Mouse (Mus musculus): ENCODE data around the gene Zfp759. TPM values are rescaled to one million over a fixed set of nuclear protein-coding genes. Genes with fewer than 3 reads are reported as not detected.

The Zfp759 gene
- polyA plus RNA-seq, 1 experiment from 2014 or later, result 3.9 TPM

DNA sequence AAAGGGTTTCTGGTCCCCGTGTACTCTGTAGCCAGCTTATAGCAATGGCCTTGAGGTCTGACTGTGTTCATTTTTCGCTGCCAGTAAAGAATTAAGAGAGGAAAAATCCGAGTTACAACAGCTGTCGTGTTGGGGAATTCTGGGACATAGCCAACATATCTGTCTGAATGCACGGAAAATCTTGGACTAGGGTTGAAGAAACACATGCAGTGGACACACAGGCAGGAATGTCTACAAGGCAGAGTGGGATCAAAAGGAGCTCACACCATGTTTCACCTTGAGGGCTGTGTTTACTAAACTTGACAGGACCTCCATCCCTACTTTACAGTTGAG, 52.2 kb downstream of the Zfp759 start:
- no peaks in the 10 kb centered on the region for H3K36me3 ChIP-seq (ENCODE audit: control insufficient read depth, insufficient read depth, low read length)
- 29% methylated on average over 5 of the region's 5 CpGs for WGBS
- ATAC-seq (no peak), DNase-seq (ENCODE audit: low spot score) (no peak)
- H3K27me3 ChIP-seq (replicated peaks; ENCODE audit: control insufficient read depth, insufficient read depth, low read length), result no peaks in the 10 kb centered on the region
- H3K4me3 ChIP-seq (ENCODE audit: low read depth, low read length), result peak overlapping the region; percentile 48
- peak overlapping the region; percentile 70 for H3K9ac ChIP-seq (ENCODE audit: low read length)
- no peaks in the 10 kb centered on the region for H3K4me1 ChIP-seq (ENCODE audit: control insufficient read depth, insufficient read depth, low read length)
- no peaks in the 10 kb centered on the region for H3K9me3 ChIP-seq (replicated peaks; ENCODE audit: control insufficient read depth, low read length)
- no peak overlapping the region for H3K27ac ChIP-seq (ENCODE audit: low read depth, low read length)
- H3K4me2 ChIP-seq (ENCODE audit: low read length), result peak overlapping the region; percentile 53

Other genes starting within 250 kb of the Zfp759 start
- 2.4 and 3.0 TPM in 2 replicates for gene Gm10767, start 216.7 kb upstream of the Zfp759 start, polyA plus RNA-seq (2014; fragmentation: Nextera tagmentation; extraction: Ambion mirVana)
- gene Zfp712, start 60.5 kb upstream of the Zfp759 start, polyA plus RNA-seq (2014; fragmentation: Nextera tagmentation; extraction: Ambion mirVana), result 9.6 and 10.1 TPM in 2 replicates
- 13.7 and 14.2 TPM in 2 replicates for gene Zfp708, start 23.7 kb upstream of the Zfp759 start, polyA plus RNA-seq (2014; fragmentation: Nextera tagmentation; extraction: Ambion mirVana)
- 1.6 and 2.2 TPM in 2 replicates for gene Gm28557, start 13.1 kb upstream of the Zfp759 start, polyA plus RNA-seq (2014; fragmentation: Nextera tagmentation; extraction: Ambion mirVana)
- gene Rslcan18, start 5.4 kb upstream of the Zfp759 start, polyA plus RNA-seq (2014; fragmentation: Nextera tagmentation; extraction: Ambion mirVana), result not detected in 2 replicates
- 6.1 and 6.7 TPM in 2 replicates for gene Rsl1, start 51.5 kb downstream of the Zfp759 start, polyA plus RNA-seq (2014; fragmentation: Nextera tagmentation; extraction: Ambion mirVana)
- gene Zfp455, start 72.8 kb downstream of the Zfp759 start, polyA plus RNA-seq (2014; fragmentation: Nextera tagmentation; extraction: Ambion mirVana), result 1.1 and 2.7 TPM in 2 replicates
- gene Zfp458, start 156.8 kb downstream of the Zfp759 start, polyA plus RNA-seq (2014; fragmentation: Nextera tagmentation; extraction: Ambion mirVana), result 4.4 and 6.5 TPM in 2 replicates
- gene Zfp457, start 184.8 kb downstream of the Zfp759 start, polyA plus RNA-seq (2014; fragmentation: Nextera tagmentation; extraction: Ambion mirVana), result 0.34 and 1.1 TPM in 2 replicates
- gene Zfp595, start 210.9 kb downstream of the Zfp759 start, polyA plus RNA-seq (2014; fragmentation: Nextera tagmentation; extraction: Ambion mirVana), result 2.0 and 2.1 TPM in 2 replicates
- gene Gm28044, start 238.9 kb downstream of the Zfp759 start, polyA plus RNA-seq (2014; fragmentation: Nextera tagmentation; extraction: Ambion mirVana), result 0.67 TPM in 1 of 2 replicates, not detected in the other
- 0.88 TPM in 2 replicates for gene Zfp953, start 238.9 kb downstream of the Zfp759 start, polyA plus RNA-seq (2014; fragmentation: Nextera tagmentation; extraction: Ambion mirVana)

All from forebrain, embryonic 14.5 days (tissue).